Mouse (Mus musculus): ENCODE data around the gene Patz1. TPM values are rescaled to one million over a fixed set of nuclear protein-coding genes. Genes with fewer than 3 reads are reported as not detected.

The Patz1 gene
- polyA plus RNA-seq, 1 experiment from 2014 or later: 22.1 TPM

DNA sequence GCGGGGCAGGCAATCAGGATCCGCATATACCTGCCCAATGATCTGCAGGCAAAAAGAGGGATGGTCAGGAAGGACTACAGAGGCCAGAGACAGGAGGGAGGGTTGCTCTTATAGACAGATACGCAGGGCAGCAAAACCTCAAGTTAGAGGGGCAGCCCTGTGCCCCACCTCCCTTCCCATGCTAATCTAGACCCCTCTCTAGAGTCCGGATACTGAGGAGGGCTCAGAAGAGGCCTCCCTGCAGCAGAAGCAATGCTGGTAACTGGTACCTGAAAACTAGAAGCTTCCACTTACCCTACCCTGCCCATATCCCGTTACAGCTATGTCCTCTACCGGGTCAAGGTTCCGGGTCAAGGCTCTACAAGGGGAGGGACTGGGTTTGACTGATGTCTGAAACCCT, 57.7 kb downstream of the Patz1 start:
- H3K27me3 ChIP-seq (replicated peaks; ENCODE audit: control insufficient read depth, insufficient read depth, low read length): no peaks in the 10 kb centered on the region
- H3K4me3 ChIP-seq (ENCODE audit: low read length): no peak overlapping the region
- H3K36me3 ChIP-seq (ENCODE audit: control insufficient read depth, insufficient read depth, low read length): peaks cover 14% of the 10 kb centered on the region
- no peak overlapping the region for H3K27ac ChIP-seq (ENCODE audit: low read length)
- H3K9me3 ChIP-seq (ENCODE audit: control insufficient read depth, low read length): no peaks in the 10 kb centered on the region
- WGBS: 93% methylated on average over 7 of the region's 7 CpGs
- peaks cover 18% of the 10 kb centered on the region for H3K4me1 ChIP-seq (ENCODE audit: control insufficient read depth, insufficient read depth, low read length)
- no peak overlapping the region for H3K4me2 ChIP-seq (ENCODE audit: low read depth, low read length)
- no peak for ATAC-seq
- H3K9ac ChIP-seq (ENCODE audit: low read depth, low read length): no peak overlapping the region

DNA sequence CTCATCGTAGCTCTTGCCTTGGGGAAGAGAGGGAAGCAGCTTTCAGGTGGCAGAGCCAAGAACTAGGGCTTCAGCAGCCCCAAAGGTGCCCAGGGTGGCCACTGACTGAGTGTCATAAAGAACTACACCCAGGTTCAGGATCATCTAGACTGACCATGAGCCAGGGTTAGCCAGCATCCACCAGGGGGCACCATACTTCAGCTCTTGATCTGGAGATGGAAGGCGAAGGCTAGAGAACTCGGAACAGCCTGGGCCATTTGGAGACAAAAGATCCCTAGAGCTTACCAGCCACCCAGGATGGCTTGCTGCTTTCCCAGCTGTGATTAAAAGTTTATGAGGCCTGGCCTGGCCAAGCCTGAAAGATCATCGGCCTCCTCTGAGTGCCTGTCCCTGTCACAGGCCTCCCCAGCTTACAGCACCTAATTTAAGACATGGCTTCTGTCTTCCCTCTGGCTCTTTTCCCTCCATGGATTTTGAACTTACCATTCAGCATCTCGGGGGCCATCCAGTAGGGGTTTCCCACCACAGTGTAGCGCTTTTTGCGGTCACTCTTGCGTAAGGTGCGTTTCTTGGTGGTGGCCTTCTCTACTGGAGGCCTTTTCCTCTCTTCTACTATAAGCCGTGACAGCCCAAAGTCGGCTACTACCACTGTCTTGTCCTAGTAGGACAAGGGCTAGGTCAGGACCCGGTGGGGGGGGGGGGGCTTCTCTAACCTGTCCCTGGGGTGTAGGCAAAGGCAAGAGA, 58.6 kb downstream of the Patz1 start:
- Histone ChIP-seq H3K4me1 (ENCODE audit: control insufficient read depth, insufficient read depth, low read length) (peaks cover 18% of the 10 kb centered on the region), H3K36me3 (ENCODE audit: control insufficient read depth, insufficient read depth, low read length) (peaks cover 18% of the 10 kb centered on the region), H3K9ac (ENCODE audit: low read depth, low read length) (no peak overlapping the region), H3K27ac (ENCODE audit: low read length) (no peak overlapping the region), H3K9me3 (ENCODE audit: control insufficient read depth, low read length) (no peaks in the 10 kb centered on the region), H3K4me2 (ENCODE audit: low read depth, low read length) (no peak overlapping the region), H3K27me3 (replicated peaks; ENCODE audit: control insufficient read depth, insufficient read depth, low read length) (no peaks in the 10 kb centered on the region), H3K4me3 (ENCODE audit: low read length) (no peak overlapping the region)
- ATAC-seq: peak; percentile 68
- 62% methylated on average over 12 of the region's 12 CpGs for WGBS

DNA sequence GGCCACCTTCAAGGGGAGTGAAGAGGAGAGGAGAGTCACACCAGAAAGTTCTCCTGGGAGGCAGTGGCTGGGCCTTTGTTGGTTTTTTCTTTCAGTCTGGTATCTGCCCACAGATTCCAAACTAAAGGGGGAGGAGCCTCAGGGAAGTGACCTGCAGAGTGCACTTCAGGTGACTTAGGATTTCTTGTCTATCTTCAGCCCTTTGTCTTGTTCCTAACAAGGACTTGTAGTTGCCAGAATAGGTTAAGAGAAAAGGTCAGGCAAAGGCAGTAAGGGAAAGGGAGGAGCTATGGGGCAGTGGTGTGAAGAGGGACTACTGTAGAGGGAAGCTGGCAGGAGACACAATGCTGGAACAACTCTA, 59.1 kb downstream of the Patz1 start:
- no peak for ATAC-seq
- no peaks in the 10 kb centered on the region for H3K27me3 ChIP-seq (replicated peaks; ENCODE audit: control insufficient read depth, insufficient read depth, low read length)
- H3K4me3 ChIP-seq (ENCODE audit: low read length): no peak overlapping the region
- no peak overlapping the region for H3K9ac ChIP-seq (ENCODE audit: low read depth, low read length)
- no peak overlapping the region for H3K4me2 ChIP-seq (ENCODE audit: low read depth, low read length)
- H3K9me3 ChIP-seq (ENCODE audit: control insufficient read depth, low read length): no peaks in the 10 kb centered on the region
- no peak overlapping the region for H3K27ac ChIP-seq (ENCODE audit: low read length)
- peaks cover 18% of the 10 kb centered on the region for H3K4me1 ChIP-seq (ENCODE audit: control insufficient read depth, insufficient read depth, low read length)
- peaks cover 21% of the 10 kb centered on the region for H3K36me3 ChIP-seq (ENCODE audit: control insufficient read depth, insufficient read depth, low read length)

DNA sequence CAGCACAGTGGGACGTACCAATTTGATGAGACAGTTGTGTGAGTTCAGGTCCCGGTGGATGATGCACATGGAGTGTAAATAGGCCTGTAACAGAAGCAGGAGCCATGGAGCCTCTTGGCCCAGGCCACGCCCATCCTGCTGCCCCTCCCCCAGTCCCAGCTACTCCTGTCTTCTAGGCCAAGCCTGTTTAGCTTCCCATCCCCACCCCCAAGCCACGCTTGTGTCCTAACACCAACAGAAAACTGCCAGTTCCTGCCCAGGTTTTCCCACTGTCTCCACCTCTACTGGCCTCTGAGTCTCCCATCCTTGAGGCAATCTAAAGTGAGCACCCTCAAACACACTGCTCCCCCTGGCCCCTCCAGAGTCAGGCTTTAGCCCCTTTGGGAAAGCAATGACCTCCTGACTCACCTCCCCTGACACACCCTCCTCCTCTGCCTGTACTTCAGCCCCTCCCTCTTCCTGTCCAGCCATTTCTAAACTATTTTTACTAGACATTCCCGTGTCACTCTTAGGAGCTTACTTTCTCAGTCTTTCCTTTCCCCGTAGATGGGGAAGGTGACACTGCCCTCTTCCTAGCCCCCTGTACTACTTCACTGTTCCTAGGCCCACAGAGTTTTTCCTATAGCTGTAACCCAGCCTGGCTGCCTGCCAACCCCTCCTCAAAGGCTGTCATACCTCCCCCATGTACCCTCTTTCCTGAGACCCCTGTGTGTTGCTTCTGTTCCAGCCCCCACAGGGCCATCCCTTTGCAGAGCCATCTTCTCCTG, 60.1 kb downstream of the Patz1 start:
- Histone ChIP-seq H3K9me3 (ENCODE audit: control insufficient read depth, low read length) (no peaks in the 10 kb centered on the region), H3K4me3 (ENCODE audit: low read length) (no peak overlapping the region), H3K27ac (ENCODE audit: low read length) (peak overlapping the region; percentile 37; the same call in 1 of the 2 replicates), H3K36me3 (ENCODE audit: control insufficient read depth, insufficient read depth, low read length) (peaks cover 24% of the 10 kb centered on the region), H3K4me2 (ENCODE audit: low read depth, low read length) (no peak overlapping the region), H3K4me1 (ENCODE audit: control insufficient read depth, insufficient read depth, low read length) (peaks cover 18% of the 10 kb centered on the region), H3K9ac (ENCODE audit: low read depth, low read length) (no peak overlapping the region; the same call in 1 of the 2 replicates), H3K27me3 (replicated peaks; ENCODE audit: control insufficient read depth, insufficient read depth, low read length) (no peaks in the 10 kb centered on the region)
- 38% methylated on average over 6 of the region's 6 CpGs for WGBS
- peak; percentile 42 for ATAC-seq

DNA sequence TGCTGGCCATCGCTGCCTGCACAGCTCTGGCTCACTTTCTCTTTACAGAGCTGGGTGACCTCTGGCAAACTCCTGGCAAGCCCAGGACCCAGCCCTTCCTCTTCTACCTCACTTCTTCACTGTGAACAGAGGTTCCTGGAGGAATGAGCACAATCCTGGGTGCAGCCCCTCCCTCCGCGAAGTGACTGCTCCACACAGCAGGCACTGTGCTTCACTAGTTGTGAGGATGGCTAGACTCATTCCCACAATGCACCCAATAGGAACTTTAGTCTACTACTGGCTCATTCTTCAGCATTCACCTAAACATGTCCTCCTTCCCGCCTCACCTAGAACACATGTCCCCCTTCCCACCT, 60.6 kb downstream of the Patz1 start:
- ATAC-seq: no peak
- 75% methylated on average over 4 of the region's 4 CpGs for WGBS
- H3K9me3 ChIP-seq (ENCODE audit: control insufficient read depth, low read length): no peaks in the 10 kb centered on the region
- H3K27ac ChIP-seq (ENCODE audit: low read length): peak overlapping the region; percentile 37; the same call in 1 of the 2 replicates
- H3K9ac ChIP-seq (ENCODE audit: low read depth, low read length): no peak overlapping the region; the same call in 1 of the 2 replicates
- H3K4me2 ChIP-seq (ENCODE audit: low read depth, low read length): no peak overlapping the region
- H3K4me1 ChIP-seq (ENCODE audit: control insufficient read depth, insufficient read depth, low read length): peaks cover 18% of the 10 kb centered on the region
- H3K27me3 ChIP-seq (replicated peaks; ENCODE audit: control insufficient read depth, insufficient read depth, low read length): no peaks in the 10 kb centered on the region
- peaks cover 24% of the 10 kb centered on the region for H3K36me3 ChIP-seq (ENCODE audit: control insufficient read depth, insufficient read depth, low read length)
- no peak overlapping the region for H3K4me3 ChIP-seq (ENCODE audit: low read length)

DNA sequence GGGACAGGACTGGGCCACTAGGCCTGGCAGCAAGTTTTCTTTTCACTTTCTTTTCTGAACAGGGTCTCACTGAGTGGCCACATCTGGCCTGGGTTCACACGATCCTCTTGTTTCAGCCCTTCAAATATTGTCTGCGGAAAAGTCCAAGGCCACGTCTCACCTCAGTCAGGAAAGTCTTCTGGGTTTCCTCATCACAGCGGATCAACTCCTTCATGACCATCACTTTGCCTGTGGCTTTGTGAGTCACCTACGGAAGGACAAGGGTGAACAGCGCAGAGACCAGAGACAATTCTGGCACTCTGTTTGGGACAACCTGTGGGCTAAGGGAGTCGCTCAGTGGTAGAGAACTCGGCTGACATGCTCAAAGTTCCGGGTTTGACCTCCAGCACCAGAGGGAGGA, 63.5 kb downstream of the Patz1 start:
- H3K4me3 ChIP-seq (ENCODE audit: low read length): no peak overlapping the region
- no peaks in the 10 kb centered on the region for H3K9me3 ChIP-seq (ENCODE audit: control insufficient read depth, low read length)
- H3K4me1 ChIP-seq (ENCODE audit: control insufficient read depth, insufficient read depth, low read length): peaks cover 18% of the 10 kb centered on the region
- 89% methylated on average over 9 of the region's 9 CpGs for WGBS
- H3K36me3 ChIP-seq (ENCODE audit: control insufficient read depth, insufficient read depth, low read length): peaks cover 22% of the 10 kb centered on the region
- no peak overlapping the region for H3K27ac ChIP-seq (ENCODE audit: low read length)
- H3K4me2 ChIP-seq (ENCODE audit: low read depth, low read length): no peak overlapping the region
- H3K9ac ChIP-seq (ENCODE audit: low read depth, low read length): no peak overlapping the region
- no peak for ATAC-seq
- no peaks in the 10 kb centered on the region for H3K27me3 ChIP-seq (replicated peaks; ENCODE audit: control insufficient read depth, insufficient read depth, low read length)

DNA sequence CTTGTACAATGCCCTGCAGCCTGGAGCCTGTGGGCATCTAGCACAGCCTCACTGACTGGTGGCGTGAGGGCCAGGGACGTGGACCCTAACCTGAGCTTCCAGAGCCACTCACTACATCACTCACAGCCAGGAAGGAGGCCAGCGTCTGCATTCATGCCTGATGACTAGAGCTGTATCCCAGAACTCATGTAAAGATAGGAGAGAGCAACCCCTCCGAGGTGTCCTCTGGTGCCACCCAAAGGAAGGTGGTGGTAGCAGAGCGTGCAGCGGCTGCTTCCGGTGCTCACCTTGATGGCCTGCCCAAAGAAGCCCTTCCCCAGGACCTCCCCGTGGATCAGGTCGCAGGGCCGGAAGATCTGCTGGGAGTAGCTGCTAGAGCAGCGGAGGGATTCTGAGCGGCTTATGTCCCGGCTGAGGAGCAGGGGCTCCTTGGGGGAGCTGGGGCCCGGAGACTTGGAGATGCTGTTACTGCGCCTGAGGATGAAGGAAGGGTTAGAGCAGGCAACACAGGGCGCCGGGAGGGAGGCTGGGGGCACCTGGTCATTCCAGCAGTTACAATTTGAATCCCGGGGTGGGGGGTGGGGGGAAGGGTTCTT, 64.4 kb downstream of the Patz1 start:
- Histone ChIP-seq H3K27me3 (replicated peaks; ENCODE audit: control insufficient read depth, insufficient read depth, low read length) (no peaks in the 10 kb centered on the region), H3K4me3 (ENCODE audit: low read length) (no peak overlapping the region), H3K4me2 (ENCODE audit: low read depth, low read length) (no peak overlapping the region), H3K9ac (ENCODE audit: low read depth, low read length) (no peak overlapping the region), H3K27ac (ENCODE audit: low read length) (no peak overlapping the region), H3K9me3 (ENCODE audit: control insufficient read depth, low read length) (no peaks in the 10 kb centered on the region), H3K36me3 (ENCODE audit: control insufficient read depth, insufficient read depth, low read length) (peaks cover 26% of the 10 kb centered on the region), H3K4me1 (ENCODE audit: control insufficient read depth, insufficient read depth, low read length) (peaks cover 11% of the 10 kb centered on the region)
- no peak for ATAC-seq
- 59% methylated on average over 18 of the region's 18 CpGs for WGBS

Other genes starting within 250 kb of the Patz1 start
- 11.8 and 12.6 TPM in 2 replicates for gene Sfi1, start 95.4 kb upstream of the Patz1 start, polyA plus RNA-seq (2015; fragmentation: Nextera tagmentation; extraction: Ambion mirVana)
- 31.0 and 32.4 TPM in 2 replicates for gene Eif4enif1, start 86.5 kb upstream of the Patz1 start, polyA plus RNA-seq (2015; fragmentation: Nextera tagmentation; extraction: Ambion mirVana)
- 179 and 194 TPM in 2 replicates for gene Drg1, start 22.5 kb upstream of the Patz1 start, polyA plus RNA-seq (2015; fragmentation: Nextera tagmentation; extraction: Ambion mirVana)
- gene Pik3ip1, start 41.5 kb downstream of the Patz1 start, polyA plus RNA-seq (2015; fragmentation: Nextera tagmentation; extraction: Ambion mirVana): 7.3 and 8.8 TPM in 2 replicates
- gene Limk2, start 120.3 kb downstream of the Patz1 start, polyA plus RNA-seq (2015; fragmentation: Nextera tagmentation; extraction: Ambion mirVana): 81.3 and 90.6 TPM in 2 replicates
- gene Rnf185, start 163.5 kb downstream of the Patz1 start, polyA plus RNA-seq (2015; fragmentation: Nextera tagmentation; extraction: Ambion mirVana): 34.1 and 36.1 TPM in 2 replicates
- 0.33 and 0.43 TPM in 2 replicates for gene Pla2g3, start 199.4 kb downstream of the Patz1 start, polyA plus RNA-seq (2015; fragmentation: Nextera tagmentation; extraction: Ambion mirVana)
- gene Inpp5j, start 215.9 kb downstream of the Patz1 start, polyA plus RNA-seq (2015; fragmentation: Nextera tagmentation; extraction: Ambion mirVana): 5.6 and 5.9 TPM in 2 replicates
- gene Selenom, start 225.8 kb downstream of the Patz1 start, polyA plus RNA-seq (2015; fragmentation: Nextera tagmentation; extraction: Ambion mirVana): 182 and 185 TPM in 2 replicates